Mouse (Mus musculus) hindbrain, embryonic 12.5 days (tissue): ENCODE measurements around the gene Syne2. TPM values are rescaled to one million over a fixed set of nuclear protein-coding genes. Genes with fewer than 3 reads are reported as not detected.
A peak's percentile ranks its signal among the peaks of the same experiment; 100 is the strongest.

Experiments
- ATAC-seq: fragments of 200-750 bp; cut with Nextera tagmentation; 2 replicates; pipeline ENCODE4 v1.8.0; 2017; ENCODE audit warnings: moderate TSS enrichment; ENCODE audit not compliant: low FRiP score
- H3K27ac ChIP-seq: fragments of 300-500 bp; sonication (generic); 2 replicates; pipeline ENCODE4 v1.5.1; 2016; ENCODE audit warnings: mild to moderate bottlenecking
- H3K27me3 ChIP-seq: fragments of 300-500 bp; sonication (generic); 2 replicates; pipeline ENCODE4 v1.6.1; 2016; ENCODE audit warnings: mild to moderate bottlenecking
- H3K36me3 ChIP-seq: fragments of 300-500 bp; sonication (generic); 2 replicates; pipeline ENCODE4 v1.6.1; 2016; ENCODE audit warnings: mild to moderate bottlenecking
- H3K4me1 ChIP-seq: fragments of 300-500 bp; sonication (generic); 2 replicates; pipeline ENCODE4 v1.6.1; 2016
- H3K4me2 ChIP-seq: fragments of 300-500 bp; sonication (generic); replicated peaks from 2 replicates; pipeline ENCODE4 v1.6.1; 2016; ENCODE audit warnings: mild to moderate bottlenecking
- H3K4me3 ChIP-seq: fragments of 300-500 bp; sonication (generic); 2 replicates; pipeline ENCODE4 v1.5.1; 2016; ENCODE audit warnings: mild to moderate bottlenecking
- H3K9ac ChIP-seq: fragments of 300-500 bp; sonication (generic); 2 replicates; pipeline ENCODE4 v1.6.1; 2016; ENCODE audit warnings: mild to moderate bottlenecking, moderate library complexity
- H3K9me3 ChIP-seq: fragments of 300-500 bp; sonication (generic); replicated peaks from 2 replicates; pipeline ENCODE4 v1.6.1; 2016; ENCODE audit warnings: mild to moderate bottlenecking
- WGBS: fragments of 180-500 bp; shearing (Covaris S2); methylation state at CpG from one replicate; pipeline ENCODE4 v1.1.7; 2016; 5-methylcytosine and 5-hydroxymethylcytosine counted together
- polyA plus RNA-seq: library from polyadenylated mRNA; unstranded; fragments of >200 nt; fragmentation: Nextera tagmentation; extraction: Ambion mirVana; gene quantifications from 2 replicates; pipeline ENCODE4 v1.2.1, GENCODE M21; 2016

The Syne2 gene
- polyA plus RNA-seq, 1 experiment from 2014 or later, result 92.8 TPM

GRCm38 (mm10) chr12:75833960-75834729 lies 16.2 kb downstream of the Syne2 start:
- WGBS, result 65% methylated on average over 14 of the region's 14 CpGs
- no peak overlapping the region for H3K9ac ChIP-seq
- peaks cover 35% of the 10 kb centered on the region for H3K4me1 ChIP-seq
- no peak for ATAC-seq
- H3K4me2 ChIP-seq, result no peak overlapping the region
- no peaks in the 10 kb centered on the region for H3K9me3 ChIP-seq
- H3K36me3 ChIP-seq, result no peaks in the 10 kb centered on the region
- no peaks in the 10 kb centered on the region; the same call in 1 of the 2 replicates for H3K27me3 ChIP-seq
- H3K4me3 ChIP-seq, result no peak overlapping the region
- H3K27ac ChIP-seq, result 0 out of 2 replicates have a peak overlapping the region, but pooled peaks have one; percentile 30

GRCm38 (mm10) chr12:75836524-75836962 lies 18.6 kb downstream of the Syne2 start:
- no peaks in the 10 kb centered on the region for H3K9me3 ChIP-seq
- no peak overlapping the region for H3K4me2 ChIP-seq
- ATAC-seq, result no peak
- WGBS, result 62% methylated on average over 11 of the region's 11 CpGs
- no peak overlapping the region for H3K4me3 ChIP-seq
- 0 out of 2 replicates have a peak overlapping the region, but pooled peaks have one; percentile 5 for H3K27ac ChIP-seq
- no peaks in the 10 kb centered on the region for H3K36me3 ChIP-seq
- H3K27me3 ChIP-seq, result no peaks in the 10 kb centered on the region; the same call in 1 of the 2 replicates
- H3K4me1 ChIP-seq, result peaks cover 42% of the 10 kb centered on the region
- no peak overlapping the region for H3K9ac ChIP-seq

GRCm38 (mm10) chr12:75837462-75837861 lies 19.5 kb downstream of the Syne2 start:
- Histone ChIP-seq H3K4me2 (no peak overlapping the region), H3K27me3 (no peaks in the 10 kb centered on the region; the same call in 1 of the 2 replicates), H3K36me3 (no peaks in the 10 kb centered on the region), H3K9me3 (no peaks in the 10 kb centered on the region), H3K4me3 (no peak overlapping the region), H3K4me1 (peaks cover 42% of the 10 kb centered on the region), H3K27ac (no peak overlapping the region), H3K9ac (no peak overlapping the region)
- WGBS, result 79% methylated on average over 4 of the region's 4 CpGs
- ATAC-seq, result no peak

GRCm38 (mm10) chr12:75839083-75839736 lies 21.3 kb downstream of the Syne2 start:
- Histone ChIP-seq H3K4me3 (no peak overlapping the region), H3K36me3 (no peaks in the 10 kb centered on the region), H3K27ac (no peak overlapping the region), H3K4me2 (no peak overlapping the region), H3K4me1 (peaks cover 30% of the 10 kb centered on the region), H3K9me3 (no peaks in the 10 kb centered on the region), H3K9ac (no peak overlapping the region), H3K27me3 (no peaks in the 10 kb centered on the region; the same call in 1 of the 2 replicates)
- no peak for ATAC-seq
- 60% methylated on average over 11 of the region's 11 CpGs for WGBS

GRCm38 (mm10) chr12:75841183-75841582 lies 23.2 kb downstream of the Syne2 start:
- Histone ChIP-seq H3K4me3 (no peak overlapping the region), H3K27me3 (no peaks in the 10 kb centered on the region), H3K4me1 (peaks cover 23% of the 10 kb centered on the region), H3K36me3 (no peaks in the 10 kb centered on the region), H3K9ac (no peak overlapping the region), H3K27ac (no peak overlapping the region), H3K4me2 (no peak overlapping the region), H3K9me3 (no peaks in the 10 kb centered on the region)
- ATAC-seq, result no peak
- WGBS, result 71% methylated on average over 7 of the region's 7 CpGs

GRCm38 (mm10) chr12:75844311-75844710 lies 26.4 kb downstream of the Syne2 start:
- H3K36me3 ChIP-seq, result no peaks in the 10 kb centered on the region
- no peak overlapping the region for H3K27ac ChIP-seq
- no peaks in the 10 kb centered on the region for H3K27me3 ChIP-seq
- no peak overlapping the region for H3K4me3 ChIP-seq
- H3K9me3 ChIP-seq, result no peaks in the 10 kb centered on the region
- peaks cover 8% of the 10 kb centered on the region for H3K4me1 ChIP-seq
- no peak overlapping the region for H3K9ac ChIP-seq
- H3K4me2 ChIP-seq, result no peak overlapping the region
- ATAC-seq, result no peak
- WGBS, result 89% methylated on average over 4 of the region's 4 CpGs

GRCm38 (mm10) chr12:75845070-75845469 lies 27.1 kb downstream of the Syne2 start:
- no peak overlapping the region for H3K9ac ChIP-seq
- ATAC-seq, result no peak
- WGBS, result 82% methylated on average over 9 of the region's 9 CpGs
- no peaks in the 10 kb centered on the region for H3K36me3 ChIP-seq
- no peak overlapping the region for H3K4me2 ChIP-seq
- H3K4me3 ChIP-seq, result no peak overlapping the region
- H3K9me3 ChIP-seq, result no peaks in the 10 kb centered on the region
- H3K27me3 ChIP-seq, result no peaks in the 10 kb centered on the region
- peaks cover 7% of the 10 kb centered on the region for H3K4me1 ChIP-seq
- H3K27ac ChIP-seq, result no peak overlapping the region

- no peaks in the 10 kb centered on the region for H3K36me3 ChIP-seq
- 82% methylated on average over 12 of the region's 12 CpGs for WGBS
- no peak overlapping the region for H3K4me2 ChIP-seq
- H3K27me3 ChIP-seq, result no peaks in the 10 kb centered on the region
- H3K4me3 ChIP-seq, result no peak overlapping the region
- no peaks in the 10 kb centered on the region for H3K9me3 ChIP-seq
- no peak overlapping the region for H3K27ac ChIP-seq
- no peak for ATAC-seq
- no peak overlapping the region for H3K9ac ChIP-seq
- H3K4me1 ChIP-seq, result no peaks in the 10 kb centered on the region
Measured at GRCm38 (mm10) chr12:75846513-75846912, 28.6 kb downstream of the Syne2 start.

GRCm38 (mm10) chr12:75850205-75850604 lies 32.3 kb downstream of the Syne2 start:
- WGBS, result 75% methylated on average over 3 of the region's 3 CpGs
- Histone ChIP-seq H3K36me3 (no peaks in the 10 kb centered on the region; the same call in 1 of the 2 replicates), H3K27ac (no peak overlapping the region), H3K9me3 (no peaks in the 10 kb centered on the region), H3K4me3 (no peak overlapping the region), H3K4me1 (peaks cover 9% of the 10 kb centered on the region; the same call in 1 of the 2 replicates), H3K9ac (no peak overlapping the region), H3K27me3 (no peaks in the 10 kb centered on the region), H3K4me2 (no peak overlapping the region)
- ATAC-seq, result no peak

- 87% methylated on average over 8 of the region's 8 CpGs for WGBS
- Histone ChIP-seq H3K4me3 (no peak overlapping the region), H3K27me3 (no peaks in the 10 kb centered on the region), H3K4me2 (no peak overlapping the region), H3K9me3 (no peaks in the 10 kb centered on the region), H3K27ac (no peak overlapping the region), H3K36me3 (peaks cover 3% of the 10 kb centered on the region; the same call in 1 of the 2 replicates), H3K9ac (no peak overlapping the region), H3K4me1 (peaks cover 13% of the 10 kb centered on the region; the same call in 1 of the 2 replicates)
- ATAC-seq, result no peak
Measured at GRCm38 (mm10) chr12:75851481-75851880, 33.5 kb downstream of the Syne2 start.

GRCm38 (mm10) chr12:75852384-75852783 lies 34.5 kb downstream of the Syne2 start:
- ATAC-seq, result no peak
- 60% methylated on average over 6 of the region's 6 CpGs for WGBS
- peaks cover 3% of the 10 kb centered on the region; the same call in 1 of the 2 replicates for H3K36me3 ChIP-seq
- H3K27ac ChIP-seq, result peak overlapping the region; percentile 5; the same call in 1 of the 2 replicates
- H3K4me2 ChIP-seq, result no peak overlapping the region
- H3K9ac ChIP-seq, result no peak overlapping the region
- no peaks in the 10 kb centered on the region for H3K9me3 ChIP-seq
- H3K27me3 ChIP-seq, result no peaks in the 10 kb centered on the region
- H3K4me1 ChIP-seq, result peaks cover 13% of the 10 kb centered on the region; the same call in 1 of the 2 replicates
- H3K4me3 ChIP-seq, result no peak overlapping the region

GRCm38 (mm10) chr12:75853559-75853958 lies 35.6 kb downstream of the Syne2 start:
- no peak for ATAC-seq
- Histone ChIP-seq H3K9ac (no peak overlapping the region), H3K27me3 (no peaks in the 10 kb centered on the region), H3K4me1 (peaks cover 13% of the 10 kb centered on the region; the same call in 1 of the 2 replicates), H3K4me2 (no peak overlapping the region), H3K36me3 (peaks cover 3% of the 10 kb centered on the region; the same call in 1 of the 2 replicates), H3K27ac (no peak overlapping the region), H3K9me3 (no peaks in the 10 kb centered on the region), H3K4me3 (no peak overlapping the region)
- 62% methylated on average over 8 of the region's 8 CpGs for WGBS
